Mouse (Mus musculus) gastrocnemius, postnatal 36 days (tissue): ENCODE results near the gene Prkcsh. TPM values are rescaled to one million over a fixed set of nuclear protein-coding genes. Genes with fewer than 3 reads are reported as not detected.

ENCODE experiments used
- total RNA-seq, 2 experiments: library from RNA; stranded (reverse); gene quantifications; 2 replicates each; pipeline ENCODE4 v1.2.3; 2021

Gene Prkcsh
- total RNA-seq, 2 experiments from 2014 or later, result 27.4 to 27.6 TPM

Other genes starting within 250 kb of the Prkcsh start
- 1 to 10 TPM in 1 of 2 experiments, under 1 TPM in 1; 0.64 to 1.8 TPM for gene Spc24, start 242.5 kb upstream of the Prkcsh start, total RNA-seq
- gene Kank2, start 204.1 kb upstream of the Prkcsh start, total RNA-seq, result 10 to 100 TPM; 12.7 to 13.3 TPM
- not detected for gene Angptl8, start 167.3 kb upstream of the Prkcsh start, total RNA-seq
- 10 to 100 TPM; 10.1 to 12.5 TPM for gene Dock6, start 150.2 kb upstream of the Prkcsh start, total RNA-seq
- gene Rab3d, start 84.6 kb upstream of the Prkcsh start, total RNA-seq, result 1 to 10 TPM; 2.3 to 4.1 TPM
- gene Ccdc159, start 75.3 kb upstream of the Prkcsh start, total RNA-seq, result under 1 TPM in 1 of 2 experiments, not detected in 1; 0.30 TPM
- gene Tmem205, start 75.2 kb upstream of the Prkcsh start, total RNA-seq, result 10 to 100 TPM in 1 of 2 experiments, 1 to 10 TPM in 1; 7.8 to 10.5 TPM
- gene Plppr2, start 65.8 kb upstream of the Prkcsh start, total RNA-seq, result under 1 TPM; 0.49 to 0.64 TPM
- gene Swsap1, start 47.1 kb upstream of the Prkcsh start, total RNA-seq, result 1 to 10 TPM; 1.4 to 2.2 TPM
- under 1 TPM; 0.23 to 0.59 TPM for gene Epor, start 39.3 kb upstream of the Prkcsh start, total RNA-seq
- under 1 TPM; 0.28 to 0.42 TPM for gene Rgl3, start 13.4 kb upstream of the Prkcsh start, total RNA-seq
- gene Ccdc151, start 172 bp upstream of the Prkcsh start, total RNA-seq, result under 1 TPM in 1 of 2 experiments, not detected in 1; 0.25 TPM
- gene Elavl3, start 49.2 kb downstream of the Prkcsh start, total RNA-seq, result under 1 TPM in 1 of 2 experiments, not detected in 1; 0.26 TPM
- not detected for gene Gm49318, start 68.5 kb downstream of the Prkcsh start, total RNA-seq
- 1 to 10 TPM; 2.9 to 3.8 TPM for gene Zfp653, start 68.6 kb downstream of the Prkcsh start, total RNA-seq
- gene Ecsit, start 82.6 kb downstream of the Prkcsh start, total RNA-seq, result 10 to 100 TPM; 82.2 to 86.9 TPM
- 1 to 10 TPM; 1.4 to 2.1 TPM for gene Cnn1, start 96.4 kb downstream of the Prkcsh start, total RNA-seq
- gene Elof1, start 114.4 kb downstream of the Prkcsh start, total RNA-seq, result 10 to 100 TPM; 32.5 to 35.3 TPM
- 1 to 10 TPM; 1.1 to 2.9 TPM for gene Acp5, start 132.9 kb downstream of the Prkcsh start, total RNA-seq
- 10 to 100 TPM; 29.4 to 31.2 TPM for gene Pigyl, start 154.0 kb downstream of the Prkcsh start, total RNA-seq
- gene Zfp872, start 185.3 kb downstream of the Prkcsh start, total RNA-seq, result not detected
- 1 to 10 TPM; 5.9 to 6.7 TPM for gene Zfp809, start 222.9 kb downstream of the Prkcsh start, total RNA-seq